Mouse (Mus musculus): ENCODE results near the gene Sun2.

GRCm38 (mm10) chr15:79720796-79721195, 21.5 kb downstream of the Sun2 start:
- TF ChIP-seq CTCF (IDR thresholded peaks at IDR 0.05; ENCODE audit: low read depth) = no peak
- no peak for TF ChIP-seq EP300 (optimal IDR thresholded peaks at IDR 0.05)
